Mouse (Mus musculus): ENCODE data around the gene Sertad2.
A peak's percentile ranks its signal among the peaks of the same experiment; 100 is the strongest.

The Sertad2 gene

GRCm38 (mm10) chr11:20646986-20647726, 104.1 kb downstream of the Sertad2 start:
- no peak for DNase-seq

- DNase-seq = peak; percentile 61
Measured at GRCm38 (mm10) chr11:20647902-20648625, 105.0 kb downstream of the Sertad2 start.

- DNase-seq = no peak
Measured at GRCm38 (mm10) chr11:20649477-20649876, 106.4 kb downstream of the Sertad2 start.

DNA sequence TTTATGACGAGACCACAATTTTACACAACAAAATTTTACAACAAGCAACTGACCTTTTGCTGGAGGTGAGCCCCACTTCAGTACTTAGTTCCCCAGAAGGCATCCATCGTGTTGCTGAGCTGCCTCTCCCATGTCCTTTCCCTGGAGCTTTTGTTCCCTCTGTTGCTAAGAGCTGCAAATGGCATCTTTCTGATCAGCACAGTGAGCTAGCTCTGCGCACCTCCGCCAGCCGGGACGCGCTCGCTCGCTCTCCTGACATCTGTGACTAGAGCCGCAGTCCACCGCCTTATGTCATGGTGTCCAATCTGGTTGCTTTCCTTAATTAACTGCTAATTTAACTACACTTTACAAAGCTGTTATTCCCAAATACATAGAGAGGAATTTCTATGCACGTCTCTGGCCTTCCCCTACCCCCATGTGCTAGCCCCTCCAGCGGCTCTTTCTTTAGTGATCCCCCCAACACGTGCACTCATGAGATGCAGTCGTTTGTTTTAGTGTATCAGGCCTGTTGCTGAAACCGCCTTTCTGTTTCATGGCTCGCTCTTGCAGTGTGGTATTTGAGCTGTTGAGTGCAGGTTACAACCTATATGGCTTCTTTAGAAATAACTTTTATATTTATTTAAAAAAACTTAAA, 107.1 kb downstream of the Sertad2 start:
- DNase-seq = no peak

DNA sequence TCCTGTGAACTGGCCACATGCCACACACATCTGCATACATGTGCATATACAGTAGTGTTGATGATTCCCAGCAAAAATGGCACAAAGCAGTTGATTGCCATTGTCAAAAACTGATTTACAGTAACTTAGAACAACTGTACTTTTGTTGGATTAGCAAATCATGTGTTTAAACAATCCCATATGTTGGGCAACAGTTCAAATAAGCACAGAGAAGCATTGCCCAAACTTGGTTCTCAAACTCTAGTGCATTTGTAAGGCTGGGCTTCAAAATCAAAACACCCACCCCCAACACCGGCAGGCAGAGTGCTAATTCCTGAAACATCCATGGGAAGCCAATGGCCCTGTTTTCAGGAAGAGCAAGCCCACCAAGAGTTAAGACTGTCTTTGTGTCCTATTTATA, 108.1 kb downstream of the Sertad2 start:
- DNase-seq = no peak

DNA sequence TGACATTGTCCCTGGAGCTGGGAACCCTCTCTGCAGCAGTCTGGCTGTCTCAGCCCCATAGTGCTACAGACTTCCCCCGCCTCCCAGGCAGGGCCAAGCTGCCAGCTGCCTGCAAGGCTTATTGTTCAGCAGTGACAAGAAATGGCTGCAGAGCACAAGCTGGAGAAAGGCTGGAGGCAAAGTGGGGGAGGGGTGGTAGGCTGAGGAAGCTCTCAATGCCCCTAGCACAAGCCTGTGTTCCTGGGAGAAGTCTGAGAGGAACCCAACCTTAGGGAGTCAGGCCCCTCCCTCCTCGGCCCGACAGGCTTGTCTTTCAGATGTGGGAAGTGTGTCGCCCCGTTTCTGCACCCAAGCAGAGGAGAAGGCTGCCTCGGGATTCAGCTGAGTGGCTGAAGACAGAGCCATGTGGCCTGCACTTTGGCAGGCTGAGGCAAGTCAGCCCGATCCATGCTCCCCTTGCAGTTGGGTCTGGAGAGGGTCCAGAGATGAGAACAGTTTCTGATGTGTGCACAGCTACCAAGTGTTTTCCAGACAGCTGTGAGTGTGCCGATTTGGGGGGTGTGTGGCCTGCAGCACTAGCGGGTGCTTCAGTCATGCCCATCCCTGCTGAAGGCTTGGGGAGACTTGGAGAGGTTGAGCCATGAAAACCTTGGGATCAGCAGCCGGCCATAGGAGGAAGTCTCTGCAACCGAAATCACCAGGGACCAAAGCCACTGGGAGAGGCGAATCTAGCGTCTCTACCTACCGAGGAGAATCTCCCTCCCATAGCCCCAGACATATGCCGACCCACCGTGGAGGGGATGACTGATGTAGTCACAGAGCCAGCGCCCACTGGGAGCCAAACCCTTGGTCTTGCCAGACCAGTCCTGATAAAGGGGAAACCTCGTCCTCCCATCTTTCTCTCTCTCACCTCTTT, 113.0 kb downstream of the Sertad2 start:
- DNase-seq = peak; percentile 54

DNA sequence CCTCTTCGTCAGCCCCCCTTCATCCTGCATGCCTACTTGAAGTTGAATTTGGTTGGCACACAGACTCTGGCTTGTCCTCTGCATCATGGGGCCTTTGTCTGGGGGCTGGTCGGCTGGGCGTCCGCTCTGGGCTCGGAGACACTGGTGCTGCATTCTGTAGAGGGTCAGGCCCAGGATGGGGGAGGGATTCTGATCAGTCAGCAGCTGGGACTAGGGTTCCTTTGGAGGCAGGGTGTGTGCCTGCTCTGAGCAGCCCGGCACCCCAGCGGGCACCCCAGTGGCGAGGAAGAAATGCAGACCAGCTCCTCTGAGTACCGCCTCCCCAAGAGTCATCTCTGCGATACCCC, 113.6 kb downstream of the Sertad2 start:
- DNase-seq = no peak

GRCm38 (mm10) chr11:20659094-20659493, 116.0 kb downstream of the Sertad2 start:
- DNase-seq = no peak

DNA sequence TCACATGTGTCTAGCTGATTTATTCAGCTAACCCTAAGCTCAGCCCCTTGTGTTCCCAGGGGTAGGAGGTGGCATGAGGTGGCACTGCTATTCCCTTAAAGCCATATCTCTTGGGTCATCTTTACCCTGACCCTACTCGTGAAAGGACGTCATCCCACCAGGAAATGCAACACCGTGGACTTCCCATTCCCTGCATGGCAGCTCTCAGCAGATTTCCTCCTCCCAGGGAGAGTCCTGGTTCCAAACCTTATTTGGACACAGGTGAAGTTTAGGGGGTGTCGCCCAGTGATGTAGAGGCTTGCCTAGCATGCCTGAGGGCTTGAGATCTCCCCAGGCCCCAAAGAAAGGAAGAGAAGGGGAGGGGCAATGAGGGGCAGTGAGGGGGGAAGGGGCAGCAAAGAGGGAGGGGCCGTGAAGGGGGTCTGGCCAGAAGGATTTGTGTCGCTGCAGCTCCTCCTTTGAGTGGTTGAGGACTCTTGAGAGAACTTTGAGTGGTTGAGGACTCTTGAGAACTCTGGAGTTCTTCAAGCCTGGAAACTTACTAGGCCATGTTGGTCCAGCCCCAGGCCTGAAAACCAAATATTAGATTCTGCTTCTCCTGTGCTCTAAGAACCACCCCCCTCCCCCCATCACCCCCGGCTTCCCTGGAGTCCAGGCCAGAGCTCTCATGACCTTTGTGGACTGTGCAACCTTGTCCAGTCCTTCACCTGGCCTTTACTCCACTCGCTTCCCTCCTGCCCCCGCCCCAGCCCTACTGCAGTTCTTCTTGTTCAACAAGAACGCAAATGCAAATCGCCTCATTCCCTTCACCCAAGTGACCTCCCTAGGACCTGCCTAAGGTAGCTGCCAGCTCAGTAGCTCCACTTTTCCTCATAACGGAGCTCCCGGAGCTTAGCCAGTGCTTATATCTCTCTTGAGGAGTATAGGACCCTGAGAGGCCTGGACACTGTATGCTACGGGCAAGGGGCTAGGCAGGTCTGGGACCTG, 117.4 kb downstream of the Sertad2 start:
- DNase-seq = peak; percentile 32

DNA sequence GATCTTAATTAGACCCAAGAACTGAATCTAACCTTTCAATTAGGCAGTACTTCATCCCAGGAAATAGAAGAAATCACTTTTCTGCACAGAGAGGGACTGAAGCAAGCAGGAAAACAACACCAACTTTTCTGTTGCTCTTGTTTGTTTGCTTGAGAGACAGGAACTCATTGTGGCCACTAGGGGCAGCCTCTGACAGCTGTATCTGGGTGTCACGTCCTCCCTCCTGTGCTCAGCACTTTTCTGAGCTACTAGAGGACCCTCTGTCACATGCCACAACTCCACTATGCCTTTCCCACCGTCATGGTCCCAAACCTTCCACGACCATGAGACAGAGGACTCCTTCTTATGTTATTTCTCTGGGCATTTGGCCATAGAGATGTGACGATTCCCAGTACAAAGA, 118.6 kb downstream of the Sertad2 start:
- DNase-seq = peak; percentile 54

- no peak for DNase-seq
Measured at GRCm38 (mm10) chr11:20662811-20663210, 119.8 kb downstream of the Sertad2 start.

GRCm38 (mm10) chr11:20663580-20664198, 120.6 kb downstream of the Sertad2 start:
- no peak for DNase-seq

GRCm38 (mm10) chr11:20664878-20665277, 121.8 kb downstream of the Sertad2 start:
- DNase-seq = no peak

GRCm38 (mm10) chr11:20671789-20672392, 128.8 kb downstream of the Sertad2 start:
- peak; percentile 18 for DNase-seq

DNA sequence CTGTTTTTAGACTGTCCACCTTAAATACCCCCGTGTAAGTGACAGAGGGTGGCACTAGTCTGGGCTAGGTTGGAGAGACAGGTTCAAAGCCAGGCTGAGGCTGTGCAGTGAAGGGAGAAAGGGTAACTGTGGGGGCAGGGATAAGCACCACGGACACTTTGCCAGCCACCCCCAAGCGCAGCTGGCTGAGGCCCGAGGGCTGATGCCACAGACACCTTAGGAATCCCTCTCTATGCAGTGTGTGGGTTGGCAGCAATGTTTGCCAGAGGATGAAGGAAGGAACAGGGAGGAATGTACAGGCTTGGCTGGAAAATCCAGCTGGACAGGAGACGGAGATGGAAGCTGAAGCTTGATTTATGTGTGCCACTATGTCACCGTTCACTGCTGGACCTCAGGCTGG, 129.5 kb downstream of the Sertad2 start:
- DNase-seq = no peak

- no peak for DNase-seq
Measured at GRCm38 (mm10) chr11:20679396-20679795, 136.3 kb downstream of the Sertad2 start.

DNA sequence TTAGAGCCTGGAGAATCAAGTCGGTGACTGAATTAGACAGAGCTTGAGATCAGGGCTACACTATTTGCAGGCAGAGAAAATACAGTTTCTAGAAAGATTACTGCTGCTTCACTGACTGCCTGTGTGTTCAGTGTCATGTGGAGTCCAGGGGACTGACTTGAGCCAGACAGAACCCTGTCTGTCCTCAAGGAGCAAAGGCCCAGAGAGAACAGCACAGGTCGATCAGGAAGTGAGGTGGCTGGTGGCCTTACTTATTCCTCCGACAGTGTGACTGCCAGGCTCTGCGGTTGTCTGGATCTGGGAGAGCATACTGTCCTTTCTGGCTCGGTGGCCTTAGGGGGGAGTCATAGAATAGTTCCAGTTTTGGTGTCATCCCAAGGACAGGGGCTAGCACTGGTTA, 137.7 kb downstream of the Sertad2 start:
- no peak for DNase-seq

DNA sequence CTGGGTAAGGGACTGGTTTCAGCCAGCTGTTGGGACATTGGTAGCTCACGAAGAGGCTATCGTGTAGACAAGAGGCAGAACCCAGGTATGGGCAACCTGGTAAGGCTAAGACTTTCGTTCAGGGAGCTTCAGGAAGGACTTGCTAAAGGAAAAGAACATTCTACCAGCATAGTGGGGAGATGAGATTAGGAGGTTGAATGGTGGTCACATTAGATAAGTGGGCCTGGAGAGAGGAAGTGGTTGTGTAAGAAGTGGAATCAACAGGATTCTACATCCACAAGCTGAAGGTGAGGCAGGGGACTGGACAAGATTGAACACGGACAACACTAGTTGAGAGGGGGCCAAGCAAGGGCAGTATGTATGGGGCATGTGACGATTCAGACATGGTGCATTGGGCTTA, 138.6 kb downstream of the Sertad2 start:
- no peak for DNase-seq

DNA sequence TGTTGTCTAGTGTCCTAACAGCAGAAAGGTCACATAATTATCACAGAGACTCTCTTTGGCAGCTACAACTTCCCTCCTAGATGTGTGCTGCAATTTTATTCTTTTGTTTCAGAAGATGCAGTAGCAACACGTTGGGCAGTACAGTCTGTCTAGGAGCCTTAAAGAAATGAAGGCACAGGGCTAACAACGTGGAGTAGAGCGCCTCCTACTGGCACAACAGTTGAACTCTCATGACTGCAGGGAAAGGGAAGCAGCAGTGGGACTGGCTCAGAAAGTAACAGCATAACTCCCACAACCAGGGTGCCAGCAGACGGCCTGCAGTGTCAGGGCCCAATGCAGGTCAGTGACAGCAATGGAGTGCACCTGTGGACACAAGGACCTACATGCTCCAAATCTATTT, 147.9 kb downstream of the Sertad2 start:
- peak; percentile 73 for DNase-seq

All from kidney, postnatal 14 days (tissue).